Mouse (Mus musculus) induced T-regulatory cell, adult 2 months (primary cell): ENCODE data around the gene Tnf.
A peak's percentile ranks its signal among the peaks of the same experiment; 100 is the strongest.
"Not testable (repeated sequence)": the region's sequence is repeated elsewhere in the genome, so short reads cannot be mapped to it uniquely, and the experiment has no call there.

Source experiments
- DNase-seq: peaks from one replicate; pipeline ENCODE4 v3.0.0-alpha.2; 2012; ENCODE audit warnings: low read depth

The Tnf gene

GRCm38 (mm10) chr17:35234090-35234489 is 32.3 kb upstream of the Tnf start:
- DNase-seq = not testable (repeated sequence)

GRCm38 (mm10) chr17:35233114-35233980 is 31.5 kb upstream of the Tnf start, which contains the start of gene Atp6v1g2:
Gene Atp6v1g2, plus strand, starts transcription at chr17:35233660.
- DNase-seq = peak; percentile 72

- DNase-seq = peak; percentile 84
Observed at GRCm38 (mm10) chr17:35232659-35233058, 30.9 kb upstream of the Tnf start.

- peak; percentile 94 for DNase-seq
Observed at GRCm38 (mm10) chr17:35232043-35232442, 30.2 kb upstream of the Tnf start.

- DNase-seq = peak; percentile 91
Observed at GRCm38 (mm10) chr17:35231022-35231421, 29.2 kb upstream of the Tnf start.

- DNase-seq = peak; percentile 73
Observed at GRCm38 (mm10) chr17:35226561-35227046, 24.8 kb upstream of the Tnf start.

- DNase-seq = no peak
Observed at GRCm38 (mm10) chr17:35225456-35225855, 23.6 kb upstream of the Tnf start.

- no peak for DNase-seq
Observed at GRCm38 (mm10) chr17:35224641-35225040, 22.8 kb upstream of the Tnf start.

- peak; percentile 59 for DNase-seq
Observed at GRCm38 (mm10) chr17:35222299-35222698, 20.5 kb upstream of the Tnf start.

GRCm38 (mm10) chr17:35220156-35220952 is 18.5 kb upstream of the Tnf start, which contains the start of gene Gm16181:
Gene Gm16181, plus strand, starts transcription at chr17:35220834.
- no peak for DNase-seq

GRCm38 (mm10) chr17:35219601-35220041 is 17.8 kb upstream of the Tnf start:
- peak; percentile 88 for DNase-seq

GRCm38 (mm10) chr17:35218516-35219193 is 16.8 kb upstream of the Tnf start:
- peak; percentile 85 for DNase-seq

GRCm38 (mm10) chr17:35213071-35213470 is 11.3 kb upstream of the Tnf start:
- no peak for DNase-seq

GRCm38 (mm10) chr17:35210593-35210992 is 8.8 kb upstream of the Tnf start:
- no peak for DNase-seq

GRCm38 (mm10) chr17:35209785-35210535 is 8.2 kb upstream of the Tnf start:
- DNase-seq = peak; percentile 96

- DNase-seq = no peak
Observed at GRCm38 (mm10) chr17:35205380-35205769, 3.6 kb upstream of the Tnf start.

GRCm38 (mm10) chr17:35204494-35205379 is 2.9 kb upstream of the Tnf start, which contains the start of gene Lta:
Gene Lta, minus strand, starts transcription at chr17:35205351.
- peak; percentile 88 for DNase-seq

- no peak for DNase-seq
Observed at GRCm38 (mm10) chr17:35202442-35202841, 635 bp upstream of the Tnf start.

GRCm38 (mm10) chr17:35201128-35201527 is 679 bp downstream of the Tnf start:
- DNase-seq = peak; percentile 78

- peak; percentile 95 for DNase-seq
Observed at GRCm38 (mm10) chr17:35200398-35200797, 1.4 kb downstream of the Tnf start.
